Mouse (Mus musculus): Measurements from ENCODE around the gene Gcnt4. TPM values are rescaled to one million over a fixed set of nuclear protein-coding genes. Genes with fewer than 3 reads are reported as not detected.
A peak's percentile ranks its signal among the peaks of the same experiment; 100 is the strongest.

The Gcnt4 gene
- polyA plus RNA-seq, 1 experiment: 0.55 TPM

GRCm38 (mm10) chr13:96985599-96986275 lies 61.2 kb downstream of the Gcnt4 start:
- WGBS: 29% methylated on average over 12 of the region's 12 CpGs
- no peak for DNase-seq
- no peak overlapping the region for H3K27ac ChIP-seq (ENCODE audit: control insufficient read depth, insufficient read depth, low read length)

GRCm38 (mm10) chr13:96989129-96989528 lies 64.6 kb downstream of the Gcnt4 start:
- peaks cover 14% of the 10 kb centered on the region; the same call in 1 of the 2 replicates for H3K27me3 ChIP-seq (ENCODE audit: control insufficient read depth, insufficient read depth, low read length)

More at GRCm38 (mm10) chr13:96985599-96986275, 61.2 kb downstream of the Gcnt4 start:
- Histone ChIP-seq H3K4me3 (ENCODE audit: control insufficient read depth, insufficient read depth, low read length) (no peak overlapping the region), H3K27me3 (ENCODE audit: control insufficient read depth, insufficient read depth, low read length) (peaks cover 17% of the 10 kb centered on the region; the same call in 1 of the 2 replicates), H3K4me1 (replicated peaks; ENCODE audit: control insufficient read depth, insufficient read depth, low read length) (peaks cover 22% of the 10 kb centered on the region), H3K36me3 (ENCODE audit: control insufficient read depth, insufficient read depth, low read length) (no peaks in the 10 kb centered on the region)
- no peak for TF ChIP-seq POLR2A (IDR thresholded peaks at IDR 0.05; ENCODE audit: control insufficient read depth, extremely low read depth, insufficient read depth, low read length, poor library complexity)

GRCm38 (mm10) chr13:96990045-96990444 lies 65.6 kb downstream of the Gcnt4 start:
- no peak for TF ChIP-seq CTCF (IDR thresholded peaks at IDR 0.05; ENCODE audit: borderline replicate concordance, control insufficient read depth, extremely low read depth, insufficient read depth, low read length, poor library complexity)
- no peak for TF ChIP-seq POLR2A (IDR thresholded peaks at IDR 0.05; ENCODE audit: control insufficient read depth, extremely low read depth, insufficient read depth, low read length, poor library complexity)
- Histone ChIP-seq H3K4me1 (replicated peaks; ENCODE audit: control insufficient read depth, insufficient read depth, low read length) (peaks cover 5% of the 10 kb centered on the region; the same call in 1 of the 2 replicates), H3K36me3 (ENCODE audit: control insufficient read depth, insufficient read depth, low read length) (no peaks in the 10 kb centered on the region), H3K27me3 (ENCODE audit: control insufficient read depth, insufficient read depth, low read length) (peaks cover 13% of the 10 kb centered on the region; the same call in 1 of the 2 replicates), H3K4me3 (ENCODE audit: control insufficient read depth, insufficient read depth, low read length) (no peak overlapping the region), H3K27ac (ENCODE audit: control insufficient read depth, insufficient read depth, low read length) (no peak overlapping the region)
- no peak for DNase-seq
- WGBS: 84% methylated on average over 3 of the region's 3 CpGs

More at GRCm38 (mm10) chr13:96989129-96989528, 64.6 kb downstream of the Gcnt4 start:
- DNase-seq: no peak
- Histone ChIP-seq H3K36me3 (ENCODE audit: control insufficient read depth, insufficient read depth, low read length) (no peaks in the 10 kb centered on the region), H3K4me3 (ENCODE audit: control insufficient read depth, insufficient read depth, low read length) (no peak overlapping the region), H3K4me1 (replicated peaks; ENCODE audit: control insufficient read depth, insufficient read depth, low read length) (peaks cover 3% of the 10 kb centered on the region; the same call in 1 of the 2 replicates), H3K27ac (ENCODE audit: control insufficient read depth, insufficient read depth, low read length) (no peak overlapping the region)
- TF ChIP-seq POLR2A (IDR thresholded peaks at IDR 0.05; ENCODE audit: control insufficient read depth, extremely low read depth, insufficient read depth, low read length, poor library complexity) (no peak), CTCF (IDR thresholded peaks at IDR 0.05; ENCODE audit: borderline replicate concordance, control insufficient read depth, extremely low read depth, insufficient read depth, low read length, poor library complexity) (no peak)
- 98% methylated on average over 16 of the region's 16 CpGs for WGBS

GRCm38 (mm10) chr13:96990561-96991265 lies 66.2 kb downstream of the Gcnt4 start:
- peaks cover 9% of the 10 kb centered on the region for H3K4me1 ChIP-seq (replicated peaks; ENCODE audit: control insufficient read depth, insufficient read depth, low read length)
- WGBS: 38% methylated on average over 14 of the region's 14 CpGs
- TF ChIP-seq POLR2A (IDR thresholded peaks at IDR 0.05; ENCODE audit: control insufficient read depth, extremely low read depth, insufficient read depth, low read length, poor library complexity) (no peak), CTCF (IDR thresholded peaks at IDR 0.05; ENCODE audit: borderline replicate concordance, control insufficient read depth, extremely low read depth, insufficient read depth, low read length, poor library complexity) (no peak)
- no peak for DNase-seq
- H3K27me3 ChIP-seq (ENCODE audit: control insufficient read depth, insufficient read depth, low read length): peaks cover 9% of the 10 kb centered on the region; the same call in 1 of the 2 replicates
- H3K4me3 ChIP-seq (ENCODE audit: control insufficient read depth, insufficient read depth, low read length): no peak overlapping the region
- no peaks in the 10 kb centered on the region for H3K36me3 ChIP-seq (ENCODE audit: control insufficient read depth, insufficient read depth, low read length)
- no peak overlapping the region for H3K27ac ChIP-seq (ENCODE audit: control insufficient read depth, insufficient read depth, low read length)

- H3K4me3 ChIP-seq (ENCODE audit: control insufficient read depth, insufficient read depth, low read length): no peak overlapping the region
Measured at GRCm38 (mm10) chr13:96993291-96993989, 69.0 kb downstream of the Gcnt4 start.

GRCm38 (mm10) chr13:96995243-96995642 lies 70.8 kb downstream of the Gcnt4 start:
- H3K36me3 ChIP-seq (ENCODE audit: control insufficient read depth, insufficient read depth, low read length): no peaks in the 10 kb centered on the region
- peaks cover 7% of the 10 kb centered on the region for H3K4me1 ChIP-seq (replicated peaks; ENCODE audit: control insufficient read depth, insufficient read depth, low read length)
- no peak overlapping the region for H3K4me3 ChIP-seq (ENCODE audit: control insufficient read depth, insufficient read depth, low read length)
- TF ChIP-seq CTCF (IDR thresholded peaks at IDR 0.05; ENCODE audit: borderline replicate concordance, control insufficient read depth, extremely low read depth, insufficient read depth, low read length, poor library complexity) (no peak), POLR2A (IDR thresholded peaks at IDR 0.05; ENCODE audit: control insufficient read depth, extremely low read depth, insufficient read depth, low read length, poor library complexity) (no peak)
- DNase-seq: peak; percentile 14
- no peaks in the 10 kb centered on the region for H3K27me3 ChIP-seq (ENCODE audit: control insufficient read depth, insufficient read depth, low read length)
- 2% methylated on average over 5 of the region's 5 CpGs for WGBS
- no peak overlapping the region for H3K27ac ChIP-seq (ENCODE audit: control insufficient read depth, insufficient read depth, low read length)

More at GRCm38 (mm10) chr13:96993291-96993989, 69.0 kb downstream of the Gcnt4 start:
- Histone ChIP-seq H3K27me3 (ENCODE audit: control insufficient read depth, insufficient read depth, low read length) (no peaks in the 10 kb centered on the region), H3K4me1 (replicated peaks; ENCODE audit: control insufficient read depth, insufficient read depth, low read length) (peaks cover 7% of the 10 kb centered on the region), H3K27ac (ENCODE audit: control insufficient read depth, insufficient read depth, low read length) (no peak overlapping the region; the same call in 1 of the 2 replicates), H3K36me3 (ENCODE audit: control insufficient read depth, insufficient read depth, low read length) (no peaks in the 10 kb centered on the region)
- no peak for DNase-seq
- TF ChIP-seq POLR2A (IDR thresholded peaks at IDR 0.05; ENCODE audit: control insufficient read depth, extremely low read depth, insufficient read depth, low read length, poor library complexity) (no peak), CTCF (IDR thresholded peaks at IDR 0.05; ENCODE audit: borderline replicate concordance, control insufficient read depth, extremely low read depth, insufficient read depth, low read length, poor library complexity) (no peak)
- WGBS: 77% methylated on average over 8 of the region's 8 CpGs

Measured in thymus, adult 2 months (tissue).